Mouse (Mus musculus) cortical plate, adult 2 months (tissue): ENCODE results near the gene Rccd1.
A peak's percentile ranks its signal among the peaks of the same experiment; 100 is the strongest.

Experiments used
- CTCF ChIP-seq: fragments of 200-500 bp; IDR thresholded peaks from 2 replicates; pipeline ENCODE4 v1.5.1; 2011; ENCODE audit warnings: mild to moderate bottlenecking, control low read depth, low read length; ENCODE audit not compliant: insufficient read depth; ENCODE audit errors: extremely low read depth
- POLR2A ChIP-seq: fragments of 200-500 bp; IDR thresholded peaks from 2 replicates; pipeline ENCODE4 v1.6.1; 2011; ENCODE audit warnings: mild to moderate bottlenecking, low read length, control low read depth; ENCODE audit not compliant: insufficient read depth; ENCODE audit errors: extremely low read depth

GRCm38 (mm10) chr7:80261372-80261990 is 62.8 kb downstream of the Rccd1 start:
- no peak for TF ChIP-seq CTCF
- peak; percentile 41; the same call in 1 of the 2 replicates for TF ChIP-seq POLR2A
